Comparison of ENCODE assay signal across 30 mouse cellular contexts in genomic region chr12:86330684-86331083, GRCm38 (mm10). TPM values are rescaled to one million over a fixed set of nuclear protein-coding genes. Genes with fewer than 3 reads are reported as not detected.
A peak's percentile ranks its signal among the peaks of the same experiment; 100 is the strongest.
DNase-seq lines count a peak whose midpoint lies in the region; ATAC-seq and TF ChIP-seq lines count a peak whose summit lies in the region.
"Had no signal": no experiment of that assay in that cellular context is flagged by ENCODE, and none has a peak within 500 bp of the region (broad histone marks: within the 10 kb centered on the region; RNA-seq: fewer than 3 reads in every experiment).

No protein-coding gene starts in this region.

- peaks cover 10% of the 10 kb centered on the region for H3K4me1 ChIP-seq in hindbrain, embryonic 12.5 days
- H3K4me1 ChIP-seq in hindbrain, embryonic 11.5 days (replicated peaks; ENCODE audit: control insufficient read depth, insufficient read depth, low read length) = no peaks in the 10 kb centered on the region
- H3K4me1 ChIP-seq in midbrain, embryonic 14.5 days (ENCODE audit: control insufficient read depth, insufficient read depth, low read length) = 0 out of 2 replicates have a peak, but pooled peaks cover 6% of the 10 kb centered on the region
- peaks cover 7% of the 10 kb centered on the region; the same call in 1 of the 2 replicates for H3K4me1 ChIP-seq in midbrain, embryonic 15.5 days
- H3K4me1 ChIP-seq in hindbrain, postnatal 0 days (ENCODE audit: insufficient read depth, low read length) = 0 out of 2 replicates have a peak, but pooled peaks cover 4% of the 10 kb centered on the region
- H3K4me1 ChIP-seq in thymus, adult 2 months (replicated peaks; ENCODE audit: control insufficient read depth, insufficient read depth, low read length) = no peaks in the 10 kb centered on the region; the same call in 1 of the 2 replicates
- H3K4me1 ChIP-seq: embryonic facial prominence, embryonic 15.5 days; kidney, embryonic 15.5 days; liver, embryonic 15.5 days; lung, embryonic 15.5 days; megakaryocyte, embryonic 14.5 days had no signal

- no peak overlapping the region for H3K27ac ChIP-seq in hindbrain, embryonic 12.5 days
- H3K27ac ChIP-seq in hindbrain, embryonic 11.5 days (ENCODE audit: low read depth, low read length) = no peak overlapping the region
- no peak overlapping the region for H3K27ac ChIP-seq in midbrain, embryonic 14.5 days (replicated peaks; ENCODE audit: low read depth, low read length)
- H3K27ac ChIP-seq in midbrain, embryonic 15.5 days = no peak overlapping the region
- H3K27ac ChIP-seq in hindbrain, postnatal 0 days = no peak overlapping the region
- H3K27ac ChIP-seq in thymus, adult 2 months (ENCODE audit: control insufficient read depth, insufficient read depth, low read length) = no peak overlapping the region
- H3K27ac ChIP-seq: embryonic facial prominence, embryonic 15.5 days; heart, embryonic 10.5 days; kidney, embryonic 15.5 days; limb, embryonic 10.5 days; liver, embryonic 15.5 days; lung, embryonic 15.5 days had no signal

- H3K36me3 ChIP-seq in hindbrain, embryonic 12.5 days = no peaks in the 10 kb centered on the region
- H3K36me3 ChIP-seq in hindbrain, embryonic 11.5 days (ENCODE audit: control insufficient read depth, insufficient read depth, low read length) = no peaks in the 10 kb centered on the region
- no peaks in the 10 kb centered on the region for H3K36me3 ChIP-seq in midbrain, embryonic 14.5 days (ENCODE audit: control insufficient read depth, insufficient read depth, low read length)
- H3K36me3 ChIP-seq in midbrain, embryonic 15.5 days (replicated peaks) = no peaks in the 10 kb centered on the region
- H3K36me3 ChIP-seq in hindbrain, postnatal 0 days (ENCODE audit: insufficient read depth, low read length) = no peaks in the 10 kb centered on the region
- H3K36me3 ChIP-seq in thymus, adult 2 months (ENCODE audit: control insufficient read depth, insufficient read depth, low read length) = no peaks in the 10 kb centered on the region
- H3K36me3 ChIP-seq: embryonic facial prominence, embryonic 15.5 days; G1E; heart, embryonic 10.5 days; kidney, embryonic 15.5 days; limb, embryonic 10.5 days; liver, embryonic 15.5 days; lung, embryonic 15.5 days had no signal

- ATAC-seq in hindbrain, embryonic 12.5 days (ENCODE audit: low FRiP score) = peak; percentile 35; the same call in 1 of the 2 replicates
- no peak for ATAC-seq in hindbrain, embryonic 11.5 days (ENCODE audit: low FRiP score)
- ATAC-seq in midbrain, embryonic 14.5 days (ENCODE audit: low FRiP score, low TSS enrichment) = no peak
- no peak for ATAC-seq in midbrain, embryonic 15.5 days (replicated peaks)
- peak; percentile 32 for ATAC-seq in hindbrain, postnatal 0 days
- ATAC-seq: intestine, embryonic 16.5 days; Patski had no signal

- no peak overlapping the region; the same call in 1 of the 2 replicates for H3K4me2 ChIP-seq in hindbrain, embryonic 12.5 days (replicated peaks)
- no peak overlapping the region for H3K4me2 ChIP-seq in hindbrain, embryonic 11.5 days (replicated peaks; ENCODE audit: low read depth, low read length)
- H3K4me2 ChIP-seq in midbrain, embryonic 14.5 days (ENCODE audit: low read length) = no peak overlapping the region
- no peak overlapping the region for H3K4me2 ChIP-seq in midbrain, embryonic 15.5 days
- 0 out of 2 replicates have a peak overlapping the region, but pooled peaks have one; percentile 21 for H3K4me2 ChIP-seq in hindbrain, postnatal 0 days (ENCODE audit: low read depth, low read length)
- H3K4me2 ChIP-seq: embryonic facial prominence, embryonic 15.5 days; kidney, embryonic 15.5 days; liver, embryonic 15.5 days; lung, embryonic 15.5 days had no signal

- no peaks in the 10 kb centered on the region for H3K9me3 ChIP-seq in hindbrain, embryonic 12.5 days (replicated peaks)
- H3K9me3 ChIP-seq in hindbrain, embryonic 11.5 days (ENCODE audit: control insufficient read depth, low read length) = no peaks in the 10 kb centered on the region
- no peaks in the 10 kb centered on the region for H3K9me3 ChIP-seq in midbrain, embryonic 14.5 days (ENCODE audit: control insufficient read depth, low read length)
- H3K9me3 ChIP-seq in midbrain, embryonic 15.5 days = no peaks in the 10 kb centered on the region
- H3K9me3 ChIP-seq in hindbrain, postnatal 0 days (ENCODE audit: low read length) = no peaks in the 10 kb centered on the region
- H3K9me3 ChIP-seq: embryonic facial prominence, embryonic 15.5 days; G1E; heart, embryonic 10.5 days; kidney, embryonic 15.5 days; limb, embryonic 10.5 days; liver, embryonic 15.5 days; lung, embryonic 15.5 days had no signal

- no peak overlapping the region for H3K9ac ChIP-seq in hindbrain, embryonic 12.5 days
- no peak overlapping the region for H3K9ac ChIP-seq in hindbrain, embryonic 11.5 days (ENCODE audit: low read depth, low read length)
- H3K9ac ChIP-seq in midbrain, embryonic 14.5 days (replicated peaks; ENCODE audit: low read length) = no peak overlapping the region
- H3K9ac ChIP-seq in midbrain, embryonic 15.5 days = no peak overlapping the region
- H3K9ac ChIP-seq in hindbrain, postnatal 0 days (replicated peaks; ENCODE audit: low read length) = no peak overlapping the region
- H3K9ac ChIP-seq: embryonic facial prominence, embryonic 15.5 days; kidney, embryonic 15.5 days; liver, embryonic 15.5 days; lung, embryonic 15.5 days had no signal

- TF ChIP-seq CTCF in hindbrain, postnatal 0 days (IDR thresholded peaks at IDR 0.05; ENCODE audit: low read depth) = no peak
- TF ChIP-seq CTCF in thymus, adult 2 months (IDR thresholded peaks at IDR 0.05; ENCODE audit: borderline replicate concordance, control insufficient read depth, extremely low read depth, insufficient read depth, low read length, poor library complexity) = no peak

- no peak for DNase-seq in hindbrain, embryonic 11.5 days (ENCODE audit: low spot score)
- peak; percentile 41 for DNase-seq in midbrain, embryonic 14.5 days
- DNase-seq in hindbrain, postnatal 0 days (ENCODE audit: low spot score) = peak; percentile 18
- DNase-seq in retina, embryonic 14.5 days (ENCODE audit: low spot score) = peak; percentile 27
- no peak for DNase-seq in thymus, adult 2 months
- DNase-seq in right cerebral cortex, postnatal 14 days = no peak
- DNase-seq: adrenal gland, postnatal 36 days; cerebellum, adult 11 months; cerebellum, adult 9-11 months; gastrocnemius, postnatal 10 days; kidney, postnatal 36 days; liver; lung, postnatal 36 days; thymus, postnatal 4 days had no signal

- no peak overlapping the region for H3K4me3 ChIP-seq in hindbrain, embryonic 12.5 days
- H3K4me3 ChIP-seq in hindbrain, embryonic 11.5 days (ENCODE audit: low read depth, low read length) = no peak overlapping the region
- no peak overlapping the region for H3K4me3 ChIP-seq in midbrain, embryonic 14.5 days (replicated peaks; ENCODE audit: low read depth, low read length)
- H3K4me3 ChIP-seq in midbrain, embryonic 15.5 days = no peak overlapping the region
- H3K4me3 ChIP-seq in hindbrain, postnatal 0 days (ENCODE audit: low read length) = no peak overlapping the region
- no peak overlapping the region for H3K4me3 ChIP-seq in thymus, adult 2 months (ENCODE audit: control insufficient read depth, insufficient read depth, low read length)
- H3K4me3 ChIP-seq: embryonic facial prominence, embryonic 15.5 days; heart, embryonic 10.5 days; kidney, embryonic 15.5 days; limb, embryonic 10.5 days; liver, embryonic 15.5 days; lung, embryonic 15.5 days; megakaryocyte, embryonic 14.5 days had no signal

- 66% methylated on average over 9 of the region's 9 CpGs for WGBS in hindbrain, embryonic 12.5 days
- WGBS in hindbrain, embryonic 11.5 days = 76% methylated on average over 9 of the region's 9 CpGs
- 67% methylated on average over 9 of the region's 9 CpGs for WGBS in midbrain, embryonic 14.5 days
- 62% methylated on average over 9 of the region's 9 CpGs for WGBS in midbrain, embryonic 15.5 days
- 43% methylated on average over 9 of the region's 9 CpGs for WGBS in hindbrain, postnatal 0 days
- 94% methylated on average over 9 of the region's 9 CpGs for WGBS in thymus, adult 2 months

- no peaks in the 10 kb centered on the region for H3K27me3 ChIP-seq in hindbrain, embryonic 12.5 days
- no peaks in the 10 kb centered on the region for H3K27me3 ChIP-seq in hindbrain, embryonic 11.5 days (ENCODE audit: control insufficient read depth, insufficient read depth, low read length)
- H3K27me3 ChIP-seq in midbrain, embryonic 14.5 days (ENCODE audit: control insufficient read depth, insufficient read depth, low read length) = no peaks in the 10 kb centered on the region
- peaks cover 3% of the 10 kb centered on the region; the same call in 1 of the 2 replicates for H3K27me3 ChIP-seq in midbrain, embryonic 15.5 days (replicated peaks)
- H3K27me3 ChIP-seq in hindbrain, postnatal 0 days (ENCODE audit: insufficient read depth, low read length) = no peaks in the 10 kb centered on the region
- H3K27me3 ChIP-seq in thymus, adult 2 months (ENCODE audit: control insufficient read depth, insufficient read depth, low read length) = no peaks in the 10 kb centered on the region
- H3K27me3 ChIP-seq: embryonic facial prominence, embryonic 15.5 days; kidney, embryonic 15.5 days; liver, embryonic 15.5 days; lung, embryonic 15.5 days had no signal

- TF ChIP-seq POLR2A in thymus, adult 2 months (IDR thresholded peaks at IDR 0.05; ENCODE audit: control insufficient read depth, extremely low read depth, insufficient read depth, low read length, poor library complexity) = no peak

RNA-seq across cellular contexts. Expression of gene Esrrb, which starts 30.2 kb away (rescaled TPM):
- 1.7 and 3.2 TPM in 2 replicates for polyA plus RNA-seq in hindbrain, embryonic 12.5 days (2016; fragmentation: Nextera tagmentation; extraction: Ambion mirVana)
- 0.78 and 0.91 TPM in 2 replicates for polyA plus RNA-seq in hindbrain, embryonic 11.5 days (2014; fragmentation: Nextera tagmentation; extraction: Ambion mirVana)
- 7.3 and 9.8 TPM in 2 replicates for polyA plus RNA-seq in midbrain, embryonic 14.5 days (2014; fragmentation: Nextera tagmentation; extraction: Ambion mirVana)
- 4.6 and 5.5 TPM in 2 replicates for polyA plus RNA-seq in midbrain, embryonic 15.5 days (2015; fragmentation: Nextera tagmentation; extraction: Ambion mirVana)
- total RNA-seq in hindbrain, postnatal 0 days (2014; rRNA removed) = 9.8 and 11.0 TPM in 2 replicates
- 3.1 TPM in 2 replicates for polyA plus RNA-seq in hindbrain, postnatal 0 days (2015; fragmentation: Nextera tagmentation; extraction: Ambion mirVana)
- polyA plus RNA-seq in thymus, adult 2 months (2012; rRNA removed) = 0.24 and 0.55 TPM in 2 replicates
- total RNA-seq: CH12.LX; common myeloid progenitor, adult 5-6 weeks; granulocyte monocyte progenitor cell, adult 5-6 weeks; hematopoietic stem cell, adult 5-6 weeks had no signal
- polyA plus RNA-seq: G1E had no signal

Comparison
In these comparisons a context has a peak if more than half of its experiments do, and no peak if none do; other contexts are left out.
1. ATAC-seq: peak in hindbrain, embryonic 12.5 days (single experiment) and hindbrain, postnatal 0 days (single experiment); none in hindbrain, embryonic 11.5 days (single experiment), midbrain, embryonic 14.5 days (single experiment) and midbrain, embryonic 15.5 days (single experiment).
2. DNase-seq: peak in midbrain, embryonic 14.5 days (single experiment), hindbrain, postnatal 0 days (single experiment) and retina, embryonic 14.5 days (single experiment); none in hindbrain, embryonic 11.5 days (single experiment), thymus, adult 2 months (single experiment) and right cerebral cortex, postnatal 14 days (single experiment).